Mouse (Mus musculus) gonadal fat pad, adult 2 months (tissue): Measurements from ENCODE around the gene C2cd6. TPM values are rescaled to one million over a fixed set of nuclear protein-coding genes. Genes with fewer than 3 reads are reported as not detected.
A peak's percentile ranks its signal among the peaks of the same experiment; 100 is the strongest.

Experiments used
- DNase-seq: peaks from one replicate; pipeline ENCODE4 v3.0.0-alpha.2; 2012; ENCODE audit warnings: low read depth
- polyA plus RNA-seq: library from polyadenylated mRNA; depleted of rRNA; stranded (reverse); fragments of >200 nt; gene quantifications from 2 replicates; pipeline ENCODE4 v1.2.3, GENCODE M21; 2012; rRNA removed

The C2cd6 gene
- 0.12 and 0.36 TPM in 2 replicates for polyA plus RNA-seq

GRCm38 (mm10) chr1:59094705-59095104 is at the start of gene C2cd6:
C2cd6 (minus strand) TSS chr1:59094900.
- DNase-seq = no peak

- DNase-seq = no peak
Measured at GRCm38 (mm10) chr1:59142809-59143208, 48.1 kb upstream of the C2cd6 start.

GRCm38 (mm10) chr1:59134419-59134818 is 39.7 kb upstream of the C2cd6 start:
- DNase-seq = no peak

GRCm38 (mm10) chr1:59128879-59129278 is 34.2 kb upstream of the C2cd6 start:
- no peak for DNase-seq

- no peak for DNase-seq
Measured at GRCm38 (mm10) chr1:59125558-59125957, 30.9 kb upstream of the C2cd6 start.

GRCm38 (mm10) chr1:59119720-59120457 is 25.2 kb upstream of the C2cd6 start, which contains the start of gene Tmem237:
Tmem237 (minus strand) TSS chr1:59120408.
- DNase-seq = no peak

GRCm38 (mm10) chr1:59110524-59110923 is 15.8 kb upstream of the C2cd6 start:
- peak; percentile 34 for DNase-seq

GRCm38 (mm10) chr1:59102071-59102470 is 7.4 kb upstream of the C2cd6 start:
- no peak for DNase-seq

GRCm38 (mm10) chr1:59101020-59101419 is 6.3 kb upstream of the C2cd6 start:
- DNase-seq = no peak

- DNase-seq = no peak
Measured at GRCm38 (mm10) chr1:59070867-59071266, 23.8 kb downstream of the C2cd6 start.

GRCm38 (mm10) chr1:59067976-59068375 is 26.7 kb downstream of the C2cd6 start:
- DNase-seq = no peak

- no peak for DNase-seq
Measured at GRCm38 (mm10) chr1:59063697-59064096, 31.0 kb downstream of the C2cd6 start.

- DNase-seq = no peak
Measured at GRCm38 (mm10) chr1:59056955-59057354, 37.7 kb downstream of the C2cd6 start.

GRCm38 (mm10) chr1:59051306-59051705 is 43.4 kb downstream of the C2cd6 start:
- peak; percentile 76 for DNase-seq

- DNase-seq = no peak
Measured at GRCm38 (mm10) chr1:59037723-59038122, 57.0 kb downstream of the C2cd6 start.

- no peak for DNase-seq
Measured at GRCm38 (mm10) chr1:59021556-59021955, 73.1 kb downstream of the C2cd6 start.

GRCm38 (mm10) chr1:59009250-59009649 is 85.5 kb downstream of the C2cd6 start:
- no peak for DNase-seq

Other genes starting within 250 kb of the C2cd6 start
- gene Trak2, start 121.5 kb downstream of the C2cd6 start, polyA plus RNA-seq = 27.9 and 28.6 TPM in 2 replicates
- gene Stradb, start 121.4 kb downstream of the C2cd6 start, polyA plus RNA-seq = 24.2 and 24.5 TPM in 2 replicates
- 6.3 and 6.9 TPM in 2 replicates for gene Tmem237, start 25.5 kb upstream of the C2cd6 start, polyA plus RNA-seq
- 0.93 and 1.5 TPM in 2 replicates for gene Mpp4, start 68.5 kb upstream of the C2cd6 start, polyA plus RNA-seq
- 5.6 and 6.0 TPM in 2 replicates for gene Als2, start 142.3 kb upstream of the C2cd6 start, polyA plus RNA-seq
- 0.11 and 0.15 TPM in 2 replicates for gene Cdk15, start 162.0 kb upstream of the C2cd6 start, polyA plus RNA-seq